Mouse (Mus musculus) heart, embryonic 16.5 days (tissue): ENCODE data around the gene Epor. TPM values are rescaled to one million over a fixed set of nuclear protein-coding genes. Genes with fewer than 3 reads are reported as not detected.

ENCODE experiments used
- ATAC-seq: fragments of 200-750 bp; cut with Nextera tagmentation; replicated peaks from 2 replicates; pipeline ENCODE4 v1.8.0; 2017; ENCODE audit warnings: moderate number of reproducible peaks; ENCODE audit not compliant: insufficient read depth, low FRiP score; ENCODE audit errors: extremely low read depth
- H3K27ac ChIP-seq: fragments of 300-500 bp; sonication (generic); 2 replicates; pipeline ENCODE4 v1.5.1; 2014; ENCODE audit warnings: mild to moderate bottlenecking, low read length, control low read depth, moderate library complexity
- H3K27me3 ChIP-seq: fragments of 300-500 bp; sonication (generic); 2 replicates; pipeline ENCODE4 v1.6.1; 2014; ENCODE audit warnings: low read length, mixed read lengths; ENCODE audit not compliant: control insufficient read depth, insufficient read depth
- H3K36me3 ChIP-seq: fragments of 300-500 bp; sonication (generic); 2 replicates; pipeline ENCODE4 v1.6.1; 2014; ENCODE audit not compliant: control insufficient read depth, insufficient read depth
- H3K4me1 ChIP-seq: fragments of 300-500 bp; sonication (generic); 2 replicates; pipeline ENCODE4 v1.6.1; 2014; ENCODE audit warnings: low read length, mixed read lengths; ENCODE audit not compliant: control insufficient read depth, insufficient read depth
- H3K4me2 ChIP-seq: fragments of 300-500 bp; sonication (generic); 2 replicates; pipeline ENCODE4 v1.6.1; 2014; ENCODE audit warnings: low read depth, mild to moderate bottlenecking, control low read depth, low read length
- H3K4me3 ChIP-seq: fragments of 300-500 bp; sonication (generic); 2 replicates; pipeline ENCODE4 v1.5.1; 2014; ENCODE audit warnings: mild to moderate bottlenecking, control low read depth, low read length
- H3K9ac ChIP-seq: fragments of 300-500 bp; sonication (generic); 2 replicates; pipeline ENCODE4 v1.6.1; 2014; ENCODE audit warnings: low read length, control low read depth
- H3K9me3 ChIP-seq: fragments of 300-500 bp; sonication (generic); replicated peaks from 2 replicates; pipeline ENCODE4 v1.6.1; 2016; ENCODE audit warnings: low read length; ENCODE audit not compliant: control insufficient read depth
- WGBS: fragments of 180-500 bp; shearing (Covaris S2); extraction: QIAGEN DNeasy Blood & Tissue Kit; methylation state at CpG from one replicate; pipeline ENCODE4 v1.1.7; 2014; 5-methylcytosine and 5-hydroxymethylcytosine counted together
- polyA plus RNA-seq: library from polyadenylated mRNA; unstranded; fragments of >200 nt; fragmentation: Nextera tagmentation; extraction: Ambion mirVana; gene quantifications from 2 replicates; pipeline ENCODE4 v1.2.1, GENCODE M21; 2015

The Epor gene
- polyA plus RNA-seq, 1 experiment from 2014 or later = 3.6 TPM

DNA sequence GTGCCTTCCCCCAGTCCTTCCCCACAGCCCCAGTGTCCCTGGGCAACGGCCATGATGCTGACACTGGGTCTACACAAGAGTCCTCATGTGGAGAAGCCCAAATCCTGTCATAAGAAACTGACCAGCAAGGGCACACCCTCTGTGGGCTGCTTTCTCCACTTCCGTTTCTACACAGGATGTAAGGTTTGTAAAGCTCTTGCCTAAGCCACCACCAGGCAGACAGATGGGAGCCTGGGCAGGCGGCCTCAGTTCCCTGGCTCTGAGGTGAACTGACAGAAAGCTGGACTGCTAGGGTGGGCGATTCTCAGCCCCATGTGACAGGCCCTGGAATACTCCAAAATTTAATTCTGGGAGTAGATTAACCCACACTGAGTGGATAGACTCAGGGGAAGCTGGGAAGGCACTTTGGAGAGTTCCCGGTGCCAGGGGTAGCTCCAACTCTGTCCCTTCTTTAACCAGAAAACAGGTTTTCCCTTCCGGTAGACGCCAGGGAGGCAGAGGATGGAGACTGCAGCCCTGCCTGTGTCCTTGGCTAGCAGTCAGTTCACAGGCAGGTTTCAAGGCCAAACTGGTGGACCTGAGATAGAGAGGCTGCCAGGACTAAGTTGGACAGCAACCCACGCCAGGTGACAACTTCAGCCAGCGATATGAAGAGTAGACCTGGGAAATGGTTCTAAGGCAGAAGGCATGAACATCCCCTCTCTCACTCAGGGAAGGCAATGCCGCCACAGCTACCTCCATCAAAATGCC, 53.7 kb downstream of the Epor start:
- no peaks in the 10 kb centered on the region for H3K4me1 ChIP-seq
- no peaks in the 10 kb centered on the region; the same call in 1 of the 2 replicates for H3K9me3 ChIP-seq
- no peak for ATAC-seq
- H3K9ac ChIP-seq = no peak overlapping the region
- no peak overlapping the region for H3K4me2 ChIP-seq
- H3K27me3 ChIP-seq = no peaks in the 10 kb centered on the region
- 70% methylated on average over 10 of the region's 10 CpGs for WGBS
- H3K4me3 ChIP-seq = no peak overlapping the region
- H3K27ac ChIP-seq = no peak overlapping the region
- no peaks in the 10 kb centered on the region for H3K36me3 ChIP-seq

Other genes with a start within 250 kb of the Epor start
- 17.7 and 19.1 TPM in 2 replicates for gene Ldlr, start 240.0 kb downstream of the Epor start, polyA plus RNA-seq
- 91.4 and 93.2 TPM in 2 replicates for gene Spc24, start 203.2 kb downstream of the Epor start, polyA plus RNA-seq
- 16.6 and 21.8 TPM in 2 replicates for gene Kank2, start 164.8 kb downstream of the Epor start, polyA plus RNA-seq
- 1.7 and 2.4 TPM in 2 replicates for gene Angptl8, start 128.0 kb downstream of the Epor start, polyA plus RNA-seq
- gene Dock6, start 110.9 kb downstream of the Epor start, polyA plus RNA-seq = 45.2 and 46.2 TPM in 2 replicates
- 10.8 and 11.4 TPM in 2 replicates for gene Rab3d, start 45.3 kb downstream of the Epor start, polyA plus RNA-seq
- 2.3 and 2.7 TPM in 2 replicates for gene Ccdc159, start 36.0 kb downstream of the Epor start, polyA plus RNA-seq
- gene Tmem205, start 36.0 kb downstream of the Epor start, polyA plus RNA-seq = 39.1 and 45.3 TPM in 2 replicates
- gene Plppr2, start 26.5 kb downstream of the Epor start, polyA plus RNA-seq = 3.2 and 4.3 TPM in 2 replicates
- 4.4 and 4.9 TPM in 2 replicates for gene Swsap1, start 7.8 kb downstream of the Epor start, polyA plus RNA-seq
- 2.6 and 3.0 TPM in 2 replicates for gene Rgl3, start 25.9 kb upstream of the Epor start, polyA plus RNA-seq
- 0.45 and 1.1 TPM in 2 replicates for gene Ccdc151, start 39.1 kb upstream of the Epor start, polyA plus RNA-seq
- gene Prkcsh, start 39.3 kb upstream of the Epor start, polyA plus RNA-seq = 72.7 and 76.8 TPM in 2 replicates
- 0.21 and 0.29 TPM in 2 replicates for gene Elavl3, start 88.5 kb upstream of the Epor start, polyA plus RNA-seq
- gene Gm49318, start 107.8 kb upstream of the Epor start, polyA plus RNA-seq = not detected in 2 replicates
- 10.4 and 10.7 TPM in 2 replicates for gene Zfp653, start 107.9 kb upstream of the Epor start, polyA plus RNA-seq
- 68.8 and 73.1 TPM in 2 replicates for gene Ecsit, start 121.9 kb upstream of the Epor start, polyA plus RNA-seq
- 140 and 164 TPM in 2 replicates for gene Cnn1, start 135.7 kb upstream of the Epor start, polyA plus RNA-seq
- 111 and 117 TPM in 2 replicates for gene Elof1, start 153.7 kb upstream of the Epor start, polyA plus RNA-seq
- 5.5 and 8.7 TPM in 2 replicates for gene Acp5, start 172.2 kb upstream of the Epor start, polyA plus RNA-seq
- gene Pigyl, start 193.3 kb upstream of the Epor start, polyA plus RNA-seq = 49.0 and 49.8 TPM in 2 replicates
- gene Zfp872, start 224.6 kb upstream of the Epor start, polyA plus RNA-seq = 0.22 and 0.26 TPM in 2 replicates